Mouse (Mus musculus) layer of hippocampus, postnatal 25 days (tissue): ENCODE measurements around the gene Trex1. TPM values are rescaled to one million over a fixed set of nuclear protein-coding genes. Genes with fewer than 3 reads are reported as not detected.

Experiments used
- DNase-seq, 2 experiments: peaks; one replicate each; pipeline ENCODE4 v3.0.0; 2022; ENCODE audit warnings: mixed read lengths in 2 of 2, low spot score in 1 of 2; ENCODE audit errors: extremely low spot score in 1 of 2
- total RNA-seq, 2 experiments: library from RNA; stranded (reverse); gene quantifications; 2 replicates each; pipeline ENCODE4 v1.2.3; 2021

The Trex1 gene
- 10 to 100 TPM; 13.1 to 14.2 TPM for total RNA-seq

DNA sequence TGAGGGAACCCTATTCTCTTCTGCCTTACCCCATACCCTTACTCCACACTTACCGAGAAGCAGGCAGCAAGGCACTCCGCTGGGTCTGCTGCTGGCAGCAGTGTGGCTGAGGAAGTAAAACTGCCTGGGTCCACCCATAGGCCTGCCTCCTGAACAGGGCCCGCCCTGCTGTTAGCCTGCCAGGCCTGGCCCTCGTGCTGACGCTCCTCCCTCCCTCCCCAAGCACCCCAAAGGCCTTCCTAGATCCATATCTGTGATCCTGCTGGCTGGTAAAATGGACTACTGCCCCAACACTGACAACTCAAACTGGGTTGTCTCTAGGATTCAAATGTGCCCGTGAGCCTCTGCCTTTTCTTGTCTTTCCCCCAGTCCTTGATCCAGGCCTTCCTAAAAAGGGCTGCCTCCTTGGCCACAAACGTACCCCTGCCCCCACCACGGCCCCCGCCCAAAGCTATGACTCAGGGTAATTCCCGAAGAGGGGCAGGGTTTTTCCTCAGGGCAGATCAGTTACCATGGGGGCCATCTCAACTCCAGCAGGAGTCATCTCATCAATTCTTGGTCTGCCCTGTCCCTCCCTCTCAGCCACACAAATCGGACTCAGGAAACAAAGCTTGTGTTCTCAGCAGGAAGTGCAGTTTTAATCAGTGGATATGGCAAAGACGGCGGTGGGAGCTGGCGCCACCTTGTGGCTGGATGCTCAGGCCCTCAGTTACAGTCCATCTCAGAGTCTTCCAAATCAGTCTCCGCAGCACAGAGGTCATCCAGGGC lies at the start of gene Trex1:
Gene Trex1, minus strand, starts transcription at position 599 of the 768 bp plus-strand sequence.
- DNase-seq, result peak; percentile 81 to 93

DNA sequence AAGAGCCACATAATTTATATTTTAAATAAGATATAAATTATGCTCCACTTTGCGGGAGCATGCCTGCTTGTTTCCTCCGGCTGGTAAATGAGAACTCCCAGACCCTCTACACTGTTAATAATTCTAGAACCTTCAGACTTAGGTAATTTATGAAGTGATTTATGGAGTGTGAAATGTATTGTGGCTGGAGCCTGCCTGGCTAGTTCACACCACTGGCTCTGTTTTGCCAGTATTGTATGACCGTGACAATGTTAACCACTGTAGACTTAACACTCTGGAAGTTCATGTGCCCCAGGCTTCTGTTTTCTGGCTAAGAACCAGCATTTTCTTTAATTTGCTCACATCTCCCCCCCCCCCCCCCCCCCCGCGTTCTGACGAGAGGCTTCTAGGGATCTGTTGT lies 47.8 kb upstream of the Trex1 start:
- DNase-seq, result no peak

DNA sequence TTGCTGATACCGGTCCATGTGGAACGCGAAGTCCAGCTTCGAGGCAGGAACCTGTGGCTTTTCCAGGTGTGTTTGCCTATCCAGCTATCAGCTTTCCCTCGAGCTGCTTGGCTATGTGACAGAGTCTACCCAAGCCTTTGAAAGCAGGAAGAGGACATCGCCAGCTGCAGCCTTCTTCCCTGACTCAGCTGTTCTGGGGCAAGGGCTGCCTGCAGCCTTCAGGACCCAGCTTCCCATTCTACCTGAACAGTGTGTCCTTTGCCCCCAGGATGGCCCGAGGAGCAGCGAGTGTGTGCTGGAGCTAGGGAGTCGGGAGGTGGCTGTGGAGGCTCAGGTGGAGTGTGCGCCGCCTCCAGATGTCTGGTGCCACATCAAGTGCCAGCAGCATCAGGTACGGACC lies 46.1 kb upstream of the Trex1 start:
- no peak for DNase-seq

DNA sequence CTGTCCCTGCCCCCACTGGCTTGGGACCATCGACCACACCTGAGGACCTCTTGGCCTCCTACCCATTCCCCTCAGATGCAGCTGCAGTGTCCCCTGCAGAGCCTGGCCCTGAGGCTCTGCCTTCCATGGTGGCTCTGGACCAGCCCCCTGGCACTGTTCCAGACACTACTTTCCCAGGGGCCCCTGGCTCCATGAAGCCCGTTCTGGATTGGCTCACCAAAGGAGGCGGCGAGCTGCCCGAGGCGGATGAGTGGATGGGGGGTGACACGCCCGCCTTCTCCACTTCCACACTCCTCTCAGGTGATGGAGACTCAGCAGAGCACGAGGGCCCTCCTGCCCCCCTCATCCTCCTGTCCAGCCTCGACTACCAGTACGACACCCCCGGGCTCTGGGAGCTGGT lies 45.5 kb upstream of the Trex1 start:
- peak in 1 of 2 experiments; percentile 21 for DNase-seq

DNA sequence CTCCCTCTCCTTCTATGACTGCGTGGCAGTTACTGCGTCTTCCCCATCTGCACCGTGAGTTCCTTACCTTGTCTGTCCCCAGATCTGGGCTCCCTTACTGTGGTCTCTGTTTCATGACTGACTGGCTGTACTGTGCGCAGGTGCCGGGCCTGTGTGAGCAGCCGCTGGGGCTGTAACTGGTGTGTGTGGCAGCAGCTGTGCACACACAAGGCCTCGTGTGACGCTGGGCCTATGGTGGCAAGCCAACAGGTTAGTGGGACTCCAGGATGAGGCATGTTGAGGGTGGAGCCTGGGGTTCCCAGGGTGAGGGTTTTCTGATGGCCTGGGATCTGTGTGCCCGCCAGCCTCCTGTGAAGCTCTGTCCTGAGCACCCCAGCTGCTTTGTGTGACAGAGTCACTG lies 44.5 kb upstream of the Trex1 start:
- DNase-seq, result no peak

DNA sequence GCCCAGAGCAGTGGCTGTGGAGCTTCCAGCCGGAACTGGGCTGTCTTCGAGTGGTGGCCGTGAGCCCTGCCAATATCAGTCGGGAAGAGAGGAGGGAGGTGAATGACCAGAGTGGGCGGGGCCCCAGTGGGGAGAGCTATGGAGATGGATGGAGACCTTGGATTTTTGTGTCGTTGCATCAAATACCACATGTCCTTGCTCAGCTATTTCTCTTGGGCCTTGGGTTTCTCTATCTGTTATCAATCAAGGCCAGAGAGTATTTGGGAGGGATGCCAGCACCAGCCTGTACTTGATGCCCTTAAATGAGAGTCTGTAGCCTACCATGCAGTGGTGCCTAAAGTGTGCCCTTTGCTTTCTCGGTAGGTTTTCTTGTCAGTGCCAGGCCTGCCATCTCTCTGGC lies 43.7 kb upstream of the Trex1 start:
- DNase-seq, result no peak

DNA sequence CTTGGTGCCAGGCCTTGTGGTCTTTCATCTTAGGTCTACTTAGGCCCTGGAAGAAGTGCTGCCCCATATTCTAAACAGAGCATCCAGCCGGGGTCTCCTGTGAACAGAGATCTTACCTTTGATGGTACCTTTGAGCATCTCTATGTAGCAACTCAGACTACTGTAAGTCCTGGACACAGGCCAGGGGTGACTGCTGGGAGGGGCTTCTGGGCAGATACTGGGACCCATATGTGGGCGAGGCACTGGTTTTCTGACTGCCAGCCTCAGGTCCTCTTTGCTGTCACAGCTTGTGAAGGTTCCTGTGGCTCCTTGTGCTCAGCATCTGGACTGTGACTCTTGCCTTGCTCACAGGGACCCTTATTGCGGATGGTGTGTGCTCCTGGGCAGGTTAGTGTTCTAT lies 43.0 kb upstream of the Trex1 start:
- DNase-seq, result no peak

DNA sequence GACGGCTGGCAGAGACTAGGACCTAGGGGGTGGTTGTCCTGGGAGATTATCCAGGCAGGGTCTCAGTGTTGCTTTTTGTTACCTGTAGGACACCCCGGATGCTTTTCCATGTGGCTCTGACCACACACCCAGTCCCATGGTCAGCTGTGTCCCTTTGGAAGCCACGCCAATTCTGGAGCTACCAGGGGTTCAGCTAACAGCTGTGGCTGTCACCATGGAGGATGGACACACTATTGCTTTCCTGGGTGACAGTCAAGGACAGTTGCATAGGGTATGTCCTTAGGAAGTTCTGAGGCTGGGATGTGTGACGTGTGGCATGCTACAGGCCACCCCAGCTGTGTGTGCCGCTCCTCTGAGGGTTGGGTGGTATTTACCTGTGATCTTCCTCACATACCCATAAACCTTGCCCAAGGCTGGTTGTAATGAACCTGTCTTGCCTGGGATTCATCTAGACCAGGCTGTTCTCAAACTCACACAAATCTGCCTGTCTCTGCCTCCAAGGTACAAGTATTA lies 42.5 kb upstream of the Trex1 start:
- DNase-seq, result no peak

DNA sequence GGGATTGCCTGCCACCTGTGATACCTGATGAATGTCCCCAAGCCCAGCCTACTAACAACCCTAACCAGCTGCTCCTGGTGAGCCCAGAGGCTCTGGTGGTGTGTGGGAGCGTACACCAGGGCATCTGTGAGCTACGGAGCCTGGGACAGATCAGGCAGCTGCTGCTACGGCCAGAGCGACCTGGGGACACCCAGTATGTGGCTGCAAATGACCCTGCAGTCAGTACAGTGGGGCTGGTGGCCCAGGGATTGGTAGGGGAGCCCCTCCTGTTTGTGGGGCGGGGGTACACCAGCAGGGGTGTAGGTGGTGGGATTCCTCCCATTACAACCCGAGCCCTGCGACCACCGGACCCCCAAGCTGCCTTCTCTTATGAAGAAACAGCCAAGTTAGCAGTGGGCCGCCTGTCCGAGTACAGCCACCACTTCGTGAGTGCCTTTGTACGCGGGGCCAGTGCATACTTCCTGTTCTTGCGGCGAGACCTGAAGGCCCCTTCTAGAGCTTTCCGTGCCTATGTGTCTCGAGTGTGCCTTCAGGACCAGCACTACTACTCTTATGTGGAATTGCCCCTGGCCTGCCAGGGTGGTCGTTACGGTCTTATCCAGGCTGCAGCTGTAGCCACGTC lies 40.9 kb upstream of the Trex1 start:
- DNase-seq, result no peak

DNA sequence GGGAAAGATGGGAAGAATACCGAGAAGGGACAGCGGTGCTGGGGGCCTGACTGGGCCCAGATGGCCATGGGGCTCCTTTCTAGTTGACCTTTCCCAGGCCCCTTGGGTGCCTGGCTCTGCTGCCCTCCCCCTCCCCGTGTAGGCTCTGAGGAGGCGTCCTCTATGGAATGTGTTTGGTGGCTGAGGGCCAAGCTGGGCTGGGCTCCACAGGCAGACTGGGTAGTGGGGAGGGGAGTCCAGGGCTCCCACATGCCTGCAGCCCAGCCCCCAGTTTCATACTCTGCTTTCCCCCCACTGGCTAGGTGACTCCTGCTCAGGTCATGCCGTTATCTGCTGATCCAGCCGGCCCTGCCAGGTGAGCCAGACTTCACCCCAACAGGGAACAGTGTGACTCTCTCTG lies 39.4 kb upstream of the Trex1 start:
- peak in 1 of 2 experiments; percentile 29 for DNase-seq

DNA sequence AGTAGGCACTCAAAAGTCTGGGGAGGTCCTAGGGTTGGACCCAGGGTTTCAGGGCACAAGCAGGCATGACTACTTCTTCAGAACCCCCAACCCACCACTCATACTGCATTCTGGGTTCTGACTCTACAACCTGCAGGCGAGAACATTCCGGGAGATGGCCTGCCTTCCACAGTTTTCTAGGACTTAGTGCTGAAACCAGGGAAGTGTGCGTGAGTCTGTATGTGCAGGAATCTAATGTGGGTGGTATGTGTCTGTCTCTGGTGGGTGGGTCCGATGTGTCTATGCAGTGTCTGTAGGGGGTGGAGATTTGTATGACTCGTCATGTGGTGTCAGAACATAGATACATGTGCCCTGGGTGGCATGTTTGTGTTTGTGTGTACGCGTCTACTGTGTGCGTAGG lies 38.8 kb upstream of the Trex1 start:
- DNase-seq, result no peak

DNA sequence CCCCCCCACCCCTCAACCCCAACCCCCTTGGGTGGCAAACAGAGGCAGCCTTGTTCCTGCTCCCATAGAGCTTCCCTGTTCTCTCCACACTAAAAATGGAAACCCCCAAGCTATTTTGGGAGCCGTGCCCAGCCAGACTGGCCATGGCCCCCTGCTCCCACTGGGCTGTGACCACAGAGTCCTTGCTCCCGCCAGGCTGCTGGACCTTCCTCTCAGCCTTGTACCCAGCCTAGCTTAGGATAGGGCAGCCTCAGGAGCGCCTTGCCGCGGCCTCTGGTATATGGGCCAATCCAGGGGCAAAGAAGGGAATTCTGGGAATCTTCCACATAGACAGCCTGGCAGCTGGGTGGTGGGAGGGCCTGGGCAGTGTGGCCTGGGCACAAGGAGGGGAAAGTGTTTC lies 38.3 kb upstream of the Trex1 start:
- DNase-seq, result peak; percentile 29 to 56

DNA sequence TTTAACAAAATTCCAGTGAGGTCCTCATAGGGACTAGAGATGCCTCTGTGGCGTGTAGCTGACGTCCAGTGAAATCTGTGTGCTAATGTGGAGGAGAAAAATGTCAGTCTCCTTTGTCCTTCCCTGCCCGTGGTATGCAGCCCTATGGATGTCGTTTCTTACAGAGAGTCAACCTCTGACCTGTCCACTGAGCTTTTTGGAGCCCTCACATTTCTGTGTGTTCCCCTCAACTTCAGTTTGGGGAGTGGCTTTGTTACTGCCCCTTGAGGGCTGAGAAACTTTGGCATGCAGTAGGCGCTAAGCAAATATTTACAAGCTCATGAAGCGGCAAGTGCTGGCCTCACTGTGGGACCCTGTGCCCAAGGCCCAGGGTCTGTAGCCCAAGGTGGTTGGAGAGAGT lies 37.8 kb upstream of the Trex1 start:
- DNase-seq, result no peak

DNA sequence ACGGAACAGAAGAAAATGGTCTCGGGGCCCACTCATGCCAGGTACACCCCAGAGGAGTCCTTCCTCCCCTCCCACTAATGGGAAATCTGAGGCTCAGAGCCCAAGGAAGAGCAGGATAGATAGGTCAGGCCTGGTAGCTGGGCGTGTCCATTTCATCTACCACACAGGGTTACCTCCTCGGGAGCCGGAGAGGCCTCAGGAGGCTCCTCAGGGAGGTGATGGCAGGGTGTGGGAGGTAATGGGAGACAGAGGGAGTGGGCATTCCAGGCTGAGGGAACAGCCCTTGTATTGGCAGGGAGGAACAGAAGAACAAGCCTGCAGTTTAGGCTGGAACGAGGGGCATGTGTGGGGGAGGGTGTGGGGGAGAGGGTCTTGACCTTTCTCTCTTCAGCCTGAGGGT lies 37.3 kb upstream of the Trex1 start:
- DNase-seq, result no peak

DNA sequence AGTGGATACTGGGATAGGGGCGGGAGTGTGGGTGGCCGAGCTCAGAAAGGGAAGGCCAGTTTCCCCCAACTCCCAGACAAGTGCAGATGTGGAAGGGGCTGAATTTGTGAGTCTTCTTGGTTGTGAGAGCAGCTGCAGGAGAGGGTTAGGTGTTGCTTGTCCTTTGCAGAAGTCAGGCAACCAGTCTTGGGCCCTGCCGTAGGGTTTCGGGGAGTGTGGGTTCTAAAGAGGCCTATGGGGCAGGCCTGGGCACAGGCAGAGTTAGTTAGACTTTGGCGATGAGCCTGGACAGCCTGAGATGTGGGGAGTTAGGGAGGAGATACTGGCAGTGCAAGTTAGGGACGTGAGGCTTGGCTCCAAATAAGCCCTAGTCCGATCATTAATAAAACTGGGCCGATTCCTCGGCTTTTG lies 36.7 kb upstream of the Trex1 start:
- no peak for DNase-seq

DNA sequence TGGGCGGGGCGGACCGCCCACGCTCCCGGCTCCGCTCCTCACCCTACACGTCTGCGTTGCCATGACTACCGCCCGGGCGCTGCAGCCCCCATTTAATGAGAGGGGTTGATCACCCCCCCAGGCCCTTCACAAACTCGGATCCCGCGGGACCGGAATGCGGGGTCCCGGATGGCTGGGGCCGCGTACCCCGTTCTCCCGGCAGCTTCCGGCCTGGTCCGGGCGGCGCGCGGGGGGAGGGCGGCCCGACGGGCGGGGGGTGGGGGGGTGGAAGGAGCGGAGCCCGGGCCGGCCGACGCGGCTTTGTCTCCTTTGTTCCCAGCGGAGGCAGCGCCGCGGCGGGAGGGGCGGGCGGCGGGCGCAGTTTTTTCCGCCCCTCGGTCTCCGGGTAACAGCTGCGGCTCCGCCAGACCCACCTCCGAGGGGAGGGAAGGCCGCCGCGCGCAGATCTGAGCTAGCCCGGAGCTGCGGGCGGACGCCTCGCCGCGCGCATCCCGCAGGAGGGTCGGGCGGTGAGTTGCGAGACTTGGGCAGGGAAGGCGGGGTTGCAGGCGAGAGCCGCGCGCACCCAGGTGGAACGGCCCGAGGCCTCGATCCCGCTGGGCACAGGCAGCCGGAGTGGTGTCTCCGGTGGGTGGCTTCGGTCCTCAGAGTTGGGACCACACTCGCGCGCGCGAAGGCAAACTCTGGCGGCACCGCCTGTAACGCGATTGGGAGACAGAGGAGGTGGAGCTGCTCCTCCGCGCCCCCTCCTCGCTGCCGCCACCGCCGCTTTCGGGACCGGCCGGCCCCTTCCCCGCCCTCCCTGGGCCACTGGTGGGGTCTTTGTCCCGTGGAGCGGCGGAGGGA lies 35.8 kb upstream of the Trex1 start, which contains the start of gene Plxnb1:
Gene Plxnb1, plus strand, starts transcription at position 253 of the 846 bp plus-strand sequence.
- peak; percentile 61 to 64 for DNase-seq

DNA sequence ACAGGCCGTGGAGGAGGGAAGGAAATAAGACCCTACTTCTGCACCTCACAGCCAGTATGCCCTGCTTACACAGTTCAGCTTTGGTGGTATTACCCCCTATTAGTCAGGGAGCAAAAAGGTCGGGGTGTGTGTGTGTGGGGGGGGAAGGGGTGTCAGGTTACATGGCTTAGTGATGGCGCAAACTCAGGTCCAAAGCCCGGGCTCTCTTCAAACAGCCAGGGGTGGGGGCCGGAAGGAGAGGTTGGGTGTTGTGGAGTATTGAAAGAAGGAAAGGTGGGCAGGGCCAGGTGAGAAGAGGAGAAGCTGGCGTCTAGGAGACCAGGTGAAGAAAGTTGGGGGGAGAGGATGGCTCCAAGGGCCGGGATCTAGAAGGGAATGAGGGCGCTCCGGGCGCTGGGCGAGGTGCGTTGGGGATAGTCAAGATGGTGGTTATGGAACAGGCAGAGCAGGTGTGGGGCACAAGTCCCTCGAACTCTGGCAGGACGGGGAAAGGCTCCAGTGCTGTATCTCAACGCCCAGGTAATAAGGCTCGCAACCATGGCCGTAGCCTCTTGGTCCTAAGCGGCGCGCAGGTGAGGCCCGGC lies 35.1 kb upstream of the Trex1 start:
- DNase-seq, result no peak

DNA sequence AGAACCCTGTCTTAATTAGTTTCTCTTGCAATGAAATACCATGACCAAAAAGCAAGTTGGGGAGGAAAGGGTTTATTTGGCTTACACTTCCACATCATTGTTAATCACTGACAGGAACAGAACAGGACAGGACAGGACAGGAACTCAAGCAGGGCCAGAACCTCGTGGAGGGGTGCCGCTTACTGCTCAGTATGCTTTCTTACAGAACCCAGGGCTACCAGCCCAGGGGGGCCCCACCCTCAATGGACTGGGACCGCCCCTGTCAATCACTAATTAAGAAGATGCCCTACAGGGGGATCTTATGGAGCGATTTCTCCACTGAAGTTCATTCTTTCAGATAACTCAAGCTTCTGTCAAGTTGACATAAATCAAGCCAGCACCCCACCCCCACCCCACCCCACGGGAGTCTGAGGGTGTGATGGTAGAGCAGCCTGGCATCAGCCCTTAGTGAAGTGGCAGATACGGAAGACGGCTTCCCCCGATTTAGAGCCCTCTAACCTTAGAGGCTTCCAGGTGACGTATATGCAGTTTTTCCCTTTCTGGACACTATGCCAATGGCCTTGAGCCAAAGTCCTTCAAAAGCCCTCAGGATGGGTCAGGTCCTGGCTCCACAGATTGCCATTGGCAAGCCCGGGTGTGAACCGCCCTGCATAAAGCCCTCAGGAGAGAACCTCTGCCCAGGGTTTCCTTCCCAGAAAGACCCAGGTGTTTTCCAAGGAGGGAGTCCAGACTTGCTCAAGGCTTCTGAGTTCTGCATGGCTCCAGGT lies 34.4 kb upstream of the Trex1 start:
- no peak for DNase-seq

DNA sequence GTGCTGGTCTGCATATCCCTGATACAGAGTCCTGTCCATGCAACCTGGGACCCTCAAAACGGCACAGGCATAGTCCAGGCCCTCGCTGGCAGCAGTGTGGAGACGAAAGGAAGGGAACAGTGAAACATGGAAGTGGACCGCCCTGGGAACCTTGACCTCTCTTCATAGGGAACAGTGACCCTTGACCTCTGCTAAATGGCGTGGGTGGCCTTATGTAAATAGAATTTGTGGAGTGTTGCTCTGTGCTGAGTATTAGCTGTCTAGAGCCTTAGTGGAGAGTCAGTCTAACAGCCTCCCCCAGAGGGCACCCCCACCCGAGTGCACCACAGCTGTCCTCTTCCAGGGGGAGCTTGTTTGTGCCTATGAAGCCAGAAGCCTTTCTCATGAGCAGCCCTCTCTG lies 33.3 kb upstream of the Trex1 start:
- no peak for DNase-seq

DNA sequence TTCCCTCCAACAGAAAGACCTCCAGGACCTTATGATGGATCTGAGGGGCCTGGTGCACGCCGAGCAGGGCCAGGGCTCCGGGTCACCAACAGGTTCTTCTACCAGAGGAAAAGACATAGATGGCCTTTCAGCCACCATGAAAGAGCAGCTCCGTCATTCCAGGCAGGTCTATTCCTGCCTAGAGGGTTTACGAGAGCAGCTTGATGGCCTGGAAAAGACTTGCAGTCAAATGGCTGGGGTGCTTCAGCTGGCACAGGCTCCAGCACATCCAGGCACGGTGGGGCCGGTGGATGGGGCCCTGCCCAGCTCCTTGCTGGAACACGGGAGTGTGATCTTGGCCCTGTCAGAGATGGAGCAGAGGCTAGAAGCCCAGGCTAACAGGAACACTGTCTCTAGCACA lies 32.3 kb upstream of the Trex1 start:
- no peak for DNase-seq
